Mouse (Mus musculus) CD4-positive naive resting alpha-beta T cell, adult 57 days (primary cell): ENCODE data around the gene Fam13c. TPM values are rescaled to one million over a fixed set of nuclear protein-coding genes. Genes with fewer than 3 reads are reported as not detected.

Experiments
- total RNA-seq: library from RNA; stranded (reverse); gene quantifications from one replicate; pipeline ENCODE4 v1.2.4, GENCODE M21; 2023

Gene Fam13c
- not detected for total RNA-seq

GRCm38 (mm10) chr10:70439676-70440521 lies at the start of gene Fam13c:
Gene Fam13c (plus strand): TSS chr10:70440481.

Other genes starting within 250 kb of the Fam13c start
- gene Mrln, start 235.8 kb upstream of the Fam13c start, total RNA-seq: not detected
- gene Slc16a9, start 195.4 kb upstream of the Fam13c start, total RNA-seq: 1.3 TPM
- not detected for gene Phyhipl, start 215.5 kb downstream of the Fam13c start, total RNA-seq